Mouse (Mus musculus): Measurements from ENCODE around the gene Tecpr1.

DNA sequence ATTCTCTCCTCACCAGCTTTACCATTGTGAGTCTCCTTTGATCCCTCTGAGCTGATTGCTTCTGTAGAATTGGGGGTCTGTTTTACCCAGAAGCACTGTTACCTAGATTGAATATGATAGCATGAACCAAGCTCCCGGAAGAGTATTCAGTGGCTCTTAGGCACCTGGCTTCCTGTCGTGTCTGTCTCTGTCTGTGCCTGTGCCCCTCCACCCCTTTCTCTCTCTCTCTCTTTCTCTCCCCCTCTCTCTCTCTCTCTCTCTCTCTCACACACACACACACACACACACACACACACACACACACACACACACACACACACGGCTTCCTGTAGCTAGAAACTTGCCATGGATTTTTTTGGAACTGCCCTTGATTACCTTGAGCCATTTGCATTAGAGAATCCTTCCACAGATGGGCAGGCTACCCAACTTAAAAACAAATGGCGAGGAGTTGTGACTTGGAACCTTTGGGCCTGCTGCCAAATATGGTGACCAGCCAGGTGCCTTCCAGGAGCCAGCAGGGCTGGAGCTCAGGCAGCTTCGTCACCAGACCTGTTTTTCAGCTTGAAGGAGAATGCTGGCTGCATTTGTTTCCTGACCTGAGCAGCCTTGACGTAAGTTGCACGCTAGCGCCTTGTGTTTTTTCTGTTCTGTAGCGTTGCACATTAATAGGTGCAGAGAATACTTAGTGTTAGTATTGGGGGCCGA lies 60.5 kb downstream of the Tecpr1 start:
- TF ChIP-seq CTCF (IDR thresholded peaks at IDR 0.05; ENCODE audit: low read depth) = no peak
- TF ChIP-seq EP300 (IDR thresholded peaks at IDR 0.05; ENCODE audit: low read depth) = no peak
